Mouse (Mus musculus) brain, embryonic 14.5 days (tissue): Measurements from ENCODE around the gene Ctps. TPM values are rescaled to one million over a fixed set of nuclear protein-coding genes. Genes with fewer than 3 reads are reported as not detected.
A peak's percentile ranks its signal among the peaks of the same experiment; 100 is the strongest.
"Not testable (repeated sequence)": the region's sequence is repeated elsewhere in the genome, so short reads cannot be mapped to it uniquely, and the experiment has no call there.

Experiments used
- DNase-seq: peaks from one replicate; pipeline ENCODE4 v3.0.0-alpha.2; 2011; ENCODE audit warnings: low read depth
- CTCF ChIP-seq: fragments of 200-500 bp; IDR thresholded peaks from 2 replicates; pipeline ENCODE4 v1.5.1; 2012; ENCODE audit warnings: inconsistent platforms, mild to moderate bottlenecking, moderate library complexity, borderline replicate concordance; ENCODE audit not compliant: insufficient read depth, insufficient read length; ENCODE audit errors: extremely low read depth
- POLR2A ChIP-seq: fragments of 200-500 bp; IDR thresholded peaks from 2 replicates; pipeline ENCODE4 v1.6.1; 2012; ENCODE audit warnings: mild to moderate bottlenecking, inconsistent platforms, borderline replicate concordance; ENCODE audit not compliant: poor library complexity, insufficient read depth, insufficient read length, severe bottlenecking; ENCODE audit errors: extremely low read depth
- polyA plus RNA-seq: library from polyadenylated mRNA; depleted of rRNA; stranded (reverse); fragments of >200 nt; gene quantifications from 2 replicates; pipeline ENCODE4 v1.2.3, GENCODE M21; 2012; rRNA removed

Gene Ctps
- 42.5 and 46.7 TPM in 2 replicates for polyA plus RNA-seq

DNA sequence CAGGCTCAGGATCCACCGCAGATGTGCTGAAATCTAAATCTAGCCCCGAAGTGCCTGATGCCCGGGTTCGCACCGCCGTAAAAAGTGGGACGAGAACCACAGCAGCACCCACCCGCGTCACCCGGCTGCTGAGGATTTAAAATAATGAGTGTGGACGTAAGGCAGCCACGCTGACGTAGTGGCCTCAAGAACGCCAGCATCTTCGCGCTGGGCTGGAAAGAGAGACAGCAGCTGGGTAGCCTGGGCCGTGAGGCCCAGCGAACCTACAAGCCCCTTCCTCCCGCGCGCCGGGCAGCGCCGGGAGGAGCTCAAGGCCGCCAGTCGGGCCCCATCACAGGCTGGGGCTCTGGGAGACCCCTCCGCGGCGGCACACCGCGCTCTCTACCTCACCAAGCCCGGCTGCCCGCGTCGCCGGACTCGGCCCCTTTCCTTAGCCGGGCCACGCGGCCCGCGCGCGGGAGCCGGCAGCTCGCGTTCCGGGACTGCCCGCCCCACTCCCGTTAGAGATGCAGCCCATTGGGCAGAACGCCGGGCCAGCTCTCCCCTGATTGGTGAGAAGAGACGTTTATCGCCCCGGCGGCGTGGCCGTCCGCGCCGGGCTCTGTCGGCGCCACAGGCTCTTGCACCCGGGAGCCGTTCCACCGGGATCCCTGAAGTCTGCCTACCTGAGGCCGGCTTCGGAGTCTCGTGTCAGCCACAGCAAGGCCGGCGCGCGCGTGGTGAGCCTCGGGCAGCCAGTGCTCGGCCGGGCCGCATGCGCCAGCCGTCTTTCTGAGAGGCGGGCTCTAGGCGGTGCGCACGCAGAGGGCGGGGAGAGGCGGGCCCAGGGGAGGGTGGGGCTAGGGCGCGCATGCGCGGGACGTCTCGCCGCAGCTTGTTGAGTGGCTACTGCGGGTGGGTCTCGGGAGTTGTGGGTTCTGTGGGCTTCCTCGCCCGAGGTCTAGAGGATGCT, at the start of gene Ctps:
TSS of gene Ctps (minus strand) at position 791 of the 952 bp plus-strand sequence.
- DNase-seq = peak; percentile 98
- TF ChIP-seq CTCF (no peak), POLR2A (peak; percentile 89)

DNA sequence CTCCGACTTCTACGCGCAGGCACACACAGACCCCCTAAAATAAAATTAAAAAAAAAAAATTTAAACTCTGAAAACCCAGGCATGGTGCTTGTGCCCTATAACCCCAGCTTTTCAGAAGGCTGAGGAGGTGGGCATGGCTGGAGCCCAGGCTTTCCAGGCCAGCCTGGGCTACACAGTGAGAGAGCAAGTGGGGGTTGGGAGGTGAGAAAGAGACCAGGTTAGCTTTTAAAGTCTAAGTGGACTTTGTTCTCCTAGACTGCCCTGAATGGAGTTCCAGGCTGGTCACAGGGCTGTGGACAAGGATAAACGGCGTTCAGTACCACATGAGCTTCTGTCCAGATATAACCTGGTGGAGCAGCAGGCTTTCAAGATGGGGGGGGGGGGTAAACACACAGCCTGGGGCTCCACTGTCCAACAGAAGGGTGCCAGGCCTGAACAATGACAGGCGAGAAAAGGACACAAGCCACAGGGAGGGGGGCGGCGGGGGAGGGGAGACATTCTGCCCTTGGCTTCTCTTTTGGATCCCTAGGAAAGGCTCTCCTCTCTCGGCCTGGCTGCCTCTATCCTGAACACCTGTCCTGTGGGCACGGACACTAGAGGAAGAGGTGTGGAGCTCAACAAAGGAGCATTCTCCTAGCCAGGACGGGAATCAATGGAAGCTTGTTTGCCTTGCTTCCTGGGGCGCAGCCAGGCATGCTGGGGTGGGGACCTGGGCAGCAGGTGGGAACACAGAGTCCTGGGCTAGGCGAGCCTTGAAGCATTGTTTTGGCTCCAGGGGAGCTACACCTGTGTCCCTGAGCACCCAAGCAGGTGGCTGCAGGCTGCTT, 46.3 kb upstream of the Ctps start:
- no peak for TF ChIP-seq CTCF
- TF ChIP-seq POLR2A = no peak
- no peak for DNase-seq

DNA sequence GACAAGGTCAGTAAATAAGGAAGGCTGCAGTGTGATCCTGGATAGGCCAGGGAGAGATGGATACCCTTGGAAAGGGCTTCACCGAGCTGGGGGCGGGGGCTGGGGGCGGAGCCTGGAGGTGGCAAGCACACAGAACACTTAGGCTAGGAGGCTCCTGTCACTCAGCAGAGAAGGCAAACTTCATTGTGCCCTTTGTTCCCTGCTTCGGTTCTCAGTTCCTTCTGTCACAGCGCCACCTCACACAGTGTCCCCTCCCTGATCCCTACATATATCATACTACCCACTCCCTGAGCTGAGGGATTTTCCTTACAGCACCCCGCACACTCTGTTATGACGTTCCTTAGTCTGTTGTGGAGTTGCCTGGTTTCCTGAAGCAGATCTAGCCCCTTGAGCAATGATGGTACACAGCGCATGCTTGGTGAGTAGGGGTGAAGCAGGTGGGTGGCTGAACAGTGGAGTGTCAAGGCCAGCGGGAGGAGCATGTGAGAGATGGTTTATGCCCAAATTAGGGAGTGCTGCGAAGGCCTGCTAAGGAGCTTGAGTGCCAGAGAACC, 45.5 kb upstream of the Ctps start:
- DNase-seq = peak; percentile 49
- TF ChIP-seq CTCF (no peak), POLR2A (no peak)

DNA sequence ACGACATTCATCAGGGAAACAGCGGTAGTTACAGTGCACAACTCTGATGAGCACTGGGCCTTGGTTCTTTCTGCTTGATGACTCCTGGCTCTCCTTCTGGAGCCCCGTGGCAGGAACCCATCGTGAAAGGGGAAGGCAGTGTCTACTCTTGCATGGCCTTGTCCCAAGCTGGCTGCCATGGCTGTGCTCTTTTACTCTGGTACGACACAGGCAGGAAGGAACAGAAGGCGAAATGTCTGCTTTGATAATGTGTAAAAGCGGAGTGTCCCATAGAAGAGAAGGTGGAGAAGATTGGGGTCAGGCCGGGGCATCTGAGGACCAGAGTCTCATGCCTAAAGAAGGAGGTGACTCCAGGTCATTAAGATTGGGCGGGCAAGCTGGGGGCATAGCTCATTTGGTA, 44.6 kb upstream of the Ctps start:
- DNase-seq = no peak
- TF ChIP-seq CTCF (no peak), POLR2A (no peak)

- TF ChIP-seq CTCF (no peak), POLR2A (no peak)
- DNase-seq = peak; percentile 47
Measured at GRCm38 (mm10) chr4:120613691-120614329, 43.7 kb upstream of the Ctps start.

DNA sequence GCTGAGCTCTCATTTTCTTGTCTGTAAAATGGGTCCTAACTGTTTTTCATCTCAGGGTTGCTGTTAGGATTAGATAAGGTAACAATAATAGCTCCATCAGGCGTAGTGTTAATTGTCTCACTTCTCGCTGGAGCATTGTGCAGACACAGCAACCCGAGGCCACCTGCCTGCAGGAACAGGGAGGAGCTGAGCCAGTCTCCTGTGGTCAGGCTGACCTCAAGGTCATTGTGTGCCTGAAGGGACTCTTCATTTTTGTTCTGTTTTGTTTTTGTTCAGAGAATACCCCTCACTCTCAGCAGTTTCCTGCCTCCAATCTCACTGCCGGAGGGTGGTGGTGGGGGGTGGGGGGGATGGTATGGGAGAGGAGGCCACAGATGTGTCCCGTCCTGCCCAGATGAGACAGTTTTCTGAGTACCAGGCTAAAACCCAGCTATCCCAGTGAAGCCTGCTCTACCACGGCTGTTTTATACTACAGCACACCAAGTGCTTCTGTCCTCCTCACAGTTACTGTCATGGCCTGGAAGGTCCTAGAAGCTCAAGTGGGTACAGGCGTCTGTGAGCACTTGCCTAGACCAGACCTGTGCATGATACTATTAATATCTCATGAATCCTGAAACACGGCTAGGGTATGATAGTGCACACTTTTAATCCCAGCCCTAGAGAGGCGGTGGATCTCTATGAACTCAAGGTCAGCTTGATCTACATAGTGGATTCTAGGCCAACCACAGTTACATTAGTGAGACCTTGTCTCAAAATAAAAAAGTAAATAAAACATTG, 42.4 kb upstream of the Ctps start:
- DNase-seq = peak; percentile 36
- TF ChIP-seq CTCF = no peak
- TF ChIP-seq POLR2A = no peak

DNA sequence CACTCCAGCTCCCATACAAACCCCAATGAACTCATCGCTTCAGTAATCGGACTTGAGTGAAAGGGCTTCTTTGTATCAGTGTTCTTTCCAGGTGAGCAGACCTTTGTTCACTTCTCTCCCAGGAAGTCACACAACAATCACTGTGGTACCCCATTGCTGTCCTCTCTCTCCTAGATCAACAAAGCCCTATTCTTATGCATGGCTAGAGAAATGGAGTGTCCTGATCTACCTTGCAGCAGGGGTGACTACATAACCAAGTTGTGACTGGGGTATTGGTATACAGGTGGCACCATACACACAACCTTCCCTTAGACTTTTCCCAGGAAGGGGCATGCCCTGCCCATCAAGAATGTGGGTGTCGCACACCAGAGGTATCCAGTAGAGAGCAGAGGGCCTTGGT, 40.9 kb upstream of the Ctps start:
- TF ChIP-seq CTCF = no peak
- TF ChIP-seq POLR2A = no peak

DNA sequence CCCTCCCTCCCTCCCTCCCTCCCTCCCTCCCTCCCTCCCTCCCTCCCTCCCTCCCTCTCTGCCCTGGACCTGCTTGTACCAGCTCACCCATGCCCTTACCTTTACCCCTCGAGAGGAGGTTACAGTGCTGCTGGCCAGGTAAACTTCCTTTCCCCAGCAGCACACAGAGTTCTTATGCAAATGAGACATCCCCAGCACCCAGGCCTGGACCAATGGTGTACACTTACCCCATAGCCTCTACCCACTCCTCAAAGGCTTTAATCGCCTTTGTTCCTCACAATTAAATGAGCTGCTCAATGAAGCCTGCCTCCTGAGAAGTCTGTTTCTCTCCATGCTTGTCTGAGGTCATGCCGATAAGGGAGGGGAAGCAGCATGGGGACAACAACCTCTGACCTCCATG, 36.9 kb upstream of the Ctps start:
- peak; percentile 32 for DNase-seq

More for the DNA sequence above, 40.9 kb upstream of the Ctps start:
- DNase-seq = no peak

GRCm38 (mm10) chr4:120602669-120603068, 32.6 kb upstream of the Ctps start:
- DNase-seq = no peak

More for the DNA sequence above, 36.9 kb upstream of the Ctps start:
- TF ChIP-seq POLR2A (no peak), CTCF (no peak)

GRCm38 (mm10) chr4:120601774-120602173, 31.7 kb upstream of the Ctps start:
- TF ChIP-seq POLR2A = no peak
- no peak for TF ChIP-seq CTCF
- DNase-seq = no peak

More at GRCm38 (mm10) chr4:120602669-120603068, 32.6 kb upstream of the Ctps start:
- TF ChIP-seq CTCF (no peak), POLR2A (no peak)

GRCm38 (mm10) chr4:120598922-120599321, 28.8 kb upstream of the Ctps start:
- peak; percentile 41 for DNase-seq
- TF ChIP-seq POLR2A (no peak), CTCF (no peak)

DNA sequence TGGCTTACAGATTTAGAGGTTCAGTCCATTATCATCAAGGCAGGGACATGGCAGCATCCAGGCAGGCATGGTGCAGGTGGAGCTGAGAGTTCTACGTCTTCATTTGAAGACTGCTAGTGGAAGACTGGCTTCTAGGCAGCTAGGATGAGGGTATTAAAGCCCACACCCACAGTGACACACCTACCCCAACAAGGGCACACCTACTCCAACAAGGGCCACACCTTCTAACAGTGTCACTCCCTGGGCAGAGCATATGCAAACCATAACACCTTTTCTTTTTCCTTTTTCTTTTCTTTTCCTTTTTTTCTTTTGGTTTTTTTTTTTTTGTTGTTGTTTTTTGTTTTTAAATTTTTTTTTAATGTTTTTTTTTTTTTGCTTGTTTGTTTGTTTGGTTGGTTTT, 26.1 kb upstream of the Ctps start:
- DNase-seq = not testable (repeated sequence)
